Mouse (Mus musculus) NIH3T3 (cell line): Measurements from ENCODE around the gene Wdr73.
"Not testable (repeated sequence)": the region's sequence is repeated elsewhere in the genome, so short reads cannot be mapped to it uniquely, and the experiment has no call there.

Source experiments
- DNase-seq: peaks from one replicate; pipeline ENCODE4 v3.0.0-alpha.2; 2012; ENCODE audit warnings: low read depth

The Wdr73 gene

GRCm38 (mm10) chr7:80900944-80901501, at the start of gene Wdr73:
Wdr73 (minus strand) TSS chr7:80901269.
- DNase-seq = peak; percentile 94

DNA sequence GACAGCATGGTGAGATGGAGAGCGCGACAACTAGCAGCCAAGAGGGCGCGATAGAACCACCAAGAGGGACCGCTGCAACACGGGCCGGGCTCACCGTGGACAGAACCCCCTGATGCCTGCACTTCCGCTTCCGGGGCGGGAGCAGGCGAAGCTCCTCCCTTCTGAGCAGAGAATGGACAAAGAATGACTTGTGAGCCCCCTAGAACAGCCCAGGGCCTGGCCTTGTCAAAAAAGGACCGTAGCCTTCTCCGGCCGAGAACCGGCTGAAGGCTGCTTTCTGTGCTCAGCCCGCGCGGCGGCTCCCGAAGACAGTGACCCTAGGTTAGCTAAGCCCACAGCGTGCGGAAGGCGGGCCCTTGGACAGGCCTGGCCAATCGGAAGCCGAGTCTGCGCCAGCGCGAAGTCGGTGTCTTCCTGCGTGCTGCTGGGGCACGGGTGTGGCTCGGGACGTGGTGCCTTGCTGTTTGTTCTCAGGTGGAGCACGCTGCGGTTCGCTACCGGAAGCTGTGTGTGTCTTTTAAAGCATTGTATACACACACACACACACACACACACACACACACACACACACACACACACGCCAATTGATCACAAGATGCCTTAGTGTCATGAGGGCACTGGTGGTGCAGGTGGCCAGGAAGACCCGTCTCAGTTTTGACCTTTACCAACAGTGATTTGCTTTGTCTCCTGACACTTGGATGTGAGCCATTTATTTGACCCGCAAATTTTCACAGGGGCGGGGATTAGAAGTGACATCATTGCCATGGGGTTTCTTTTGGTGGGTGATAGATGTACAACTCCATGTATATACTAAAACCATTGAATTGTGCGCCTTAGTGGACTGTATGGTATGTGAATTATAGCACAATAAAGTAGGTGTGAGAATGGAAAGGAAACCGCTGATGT, 46.6 kb upstream of the Wdr73 start, which contains the start of gene Sec11a:
Sec11a (minus strand) TSS at position 336 of the 906 bp plus-strand sequence.
- peak; percentile 93 for DNase-seq

DNA sequence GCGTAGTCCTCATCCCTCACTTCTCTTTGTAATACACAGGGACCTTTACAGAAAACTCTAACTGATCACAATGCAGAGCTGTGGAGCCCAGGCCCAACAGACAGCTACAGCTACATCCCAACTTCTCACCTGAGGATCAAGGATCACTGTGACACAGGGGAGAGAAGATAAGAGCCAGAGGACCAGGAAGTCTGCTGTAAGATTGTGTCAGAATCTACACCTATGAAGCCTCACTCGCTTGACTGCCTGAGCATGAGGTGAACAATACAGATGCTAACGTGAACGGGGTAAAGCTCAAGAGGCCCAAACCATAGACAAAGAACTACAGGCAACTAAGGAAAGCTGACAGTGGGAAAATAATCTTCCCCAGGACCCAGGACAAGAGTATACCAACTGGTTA, 38.7 kb upstream of the Wdr73 start:
- DNase-seq = no peak

GRCm38 (mm10) chr7:80937304-80937666, 36.2 kb upstream of the Wdr73 start:
- DNase-seq = not testable (repeated sequence)

GRCm38 (mm10) chr7:80936617-80937303, 35.7 kb upstream of the Wdr73 start:
- not testable (repeated sequence) for DNase-seq

DNA sequence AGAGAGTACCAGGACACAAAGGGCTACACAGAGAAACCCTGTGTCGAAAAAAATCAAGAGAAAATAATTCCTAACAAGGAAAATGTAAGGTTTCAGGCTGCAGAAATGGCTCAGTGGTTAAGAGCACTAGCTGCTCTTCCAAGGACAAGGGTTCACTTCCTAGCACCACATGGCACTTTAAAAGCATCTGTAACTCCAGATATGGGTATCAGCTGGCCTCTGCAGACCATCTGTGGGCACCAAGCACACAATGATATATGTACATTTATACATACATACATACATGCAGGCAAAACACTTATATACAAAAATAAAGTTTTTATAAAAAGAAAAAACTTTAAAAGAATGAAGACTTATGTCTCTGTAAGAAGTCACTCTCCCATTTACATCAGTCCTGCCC, 34.8 kb upstream of the Wdr73 start:
- DNase-seq = no peak

DNA sequence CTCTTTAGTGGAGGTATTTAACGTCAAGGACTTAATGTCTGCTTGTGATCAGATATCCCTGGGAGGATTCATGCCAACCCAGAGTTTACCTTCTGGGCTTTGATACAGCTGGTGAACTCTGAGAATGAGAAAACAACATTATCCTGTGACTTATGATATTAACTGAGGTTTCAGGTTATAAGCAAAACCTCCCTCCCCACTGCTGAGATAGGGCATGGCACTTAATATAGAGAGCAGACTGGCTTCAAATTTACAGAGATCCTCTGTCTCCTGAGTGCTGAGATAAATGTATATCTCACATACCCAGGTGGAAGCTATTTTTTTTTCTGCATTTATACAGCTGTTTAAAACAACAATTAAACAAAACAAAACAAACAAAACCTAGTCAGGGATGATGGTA, 31.7 kb upstream of the Wdr73 start:
- DNase-seq = no peak

DNA sequence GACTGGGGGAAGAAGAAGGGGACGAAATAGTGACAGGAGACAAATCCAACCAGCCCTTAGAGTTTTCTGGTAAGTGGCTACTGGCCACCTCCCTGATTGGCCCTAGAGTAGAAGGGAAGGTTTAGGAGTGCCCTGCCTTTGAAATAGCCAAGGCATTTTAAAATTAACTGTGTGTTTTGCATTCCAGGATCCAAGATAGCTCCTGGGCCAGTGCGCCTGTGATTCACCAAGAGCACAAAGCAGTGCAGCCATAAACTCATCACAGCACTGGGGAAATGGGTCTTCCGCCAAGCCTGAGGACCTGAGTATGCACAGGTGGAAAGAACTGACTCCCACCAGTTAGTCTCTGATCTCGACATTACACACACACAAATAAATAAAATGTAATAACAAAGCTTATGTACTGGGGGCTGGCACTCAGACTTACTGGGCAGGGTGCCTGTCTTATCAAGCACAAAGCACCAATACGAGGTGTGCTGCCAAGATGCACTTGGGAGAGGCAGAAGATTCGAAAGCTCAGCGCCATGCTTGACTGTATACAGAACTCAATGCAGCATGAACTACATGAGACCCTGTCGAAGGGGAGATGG, 30.6 kb upstream of the Wdr73 start:
- DNase-seq = no peak

DNA sequence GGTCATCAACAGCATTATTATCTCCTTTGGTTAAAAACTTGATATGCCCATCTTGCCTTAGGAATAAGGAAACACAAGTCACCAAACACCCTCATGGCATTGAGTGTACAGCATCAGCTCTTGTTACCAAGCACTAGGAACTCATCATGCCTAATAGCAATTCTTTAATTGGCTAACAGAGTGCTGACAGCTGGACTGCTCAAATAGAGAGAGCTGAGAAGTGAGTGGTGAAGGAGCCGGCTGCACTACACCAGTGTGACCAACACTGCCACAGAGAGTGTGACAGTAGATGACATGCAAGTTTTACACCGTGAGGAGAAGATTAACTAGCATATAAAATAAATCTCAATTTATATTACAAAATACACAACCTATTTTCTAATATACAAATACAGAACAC, 22.1 kb upstream of the Wdr73 start:
- DNase-seq = no peak

DNA sequence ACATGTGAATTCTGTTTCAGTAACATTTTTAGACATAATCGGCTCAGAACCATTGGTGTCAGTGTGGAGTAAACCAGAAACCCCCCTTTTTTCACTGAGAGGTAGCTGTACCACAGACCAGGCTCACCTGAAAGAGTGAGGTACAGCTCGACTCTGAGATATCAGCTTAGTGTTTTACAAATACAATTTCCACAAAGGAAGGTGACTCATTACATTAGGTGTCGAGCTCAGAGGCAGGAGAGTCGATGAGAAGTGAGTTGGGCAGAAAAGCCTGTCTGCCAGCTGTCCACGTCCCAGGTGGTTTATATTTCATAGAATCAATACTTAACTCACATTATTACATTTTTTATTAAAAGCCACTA, 18.6 kb upstream of the Wdr73 start:
- DNase-seq = no peak

- no peak for DNase-seq
Observed at GRCm38 (mm10) chr7:80918982-80919646, 18.0 kb upstream of the Wdr73 start.

GRCm38 (mm10) chr7:80917916-80918465, 16.9 kb upstream of the Wdr73 start:
- no peak for DNase-seq

DNA sequence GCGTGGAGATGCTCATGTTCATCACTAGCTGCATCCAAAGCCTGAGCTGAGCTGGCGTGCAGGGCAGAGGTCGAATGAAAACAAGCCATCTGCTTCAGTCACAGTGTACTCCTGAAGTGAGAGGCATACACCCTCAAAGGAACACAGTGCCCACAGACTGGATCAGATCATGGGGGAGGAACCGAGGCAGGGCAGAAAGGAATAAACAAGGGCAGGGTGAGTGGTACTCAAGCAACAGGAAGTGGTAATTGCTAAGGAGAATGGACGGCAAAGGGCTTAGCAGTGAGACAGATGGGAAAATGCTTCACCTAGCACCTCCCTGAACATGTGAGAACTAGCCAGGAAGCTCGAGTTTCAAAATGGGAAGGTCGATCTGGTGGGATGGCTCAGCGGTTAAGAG, 11.4 kb upstream of the Wdr73 start:
- DNase-seq = no peak

- DNase-seq = no peak
Observed at GRCm38 (mm10) chr7:80911053-80911452, 10.0 kb upstream of the Wdr73 start.

DNA sequence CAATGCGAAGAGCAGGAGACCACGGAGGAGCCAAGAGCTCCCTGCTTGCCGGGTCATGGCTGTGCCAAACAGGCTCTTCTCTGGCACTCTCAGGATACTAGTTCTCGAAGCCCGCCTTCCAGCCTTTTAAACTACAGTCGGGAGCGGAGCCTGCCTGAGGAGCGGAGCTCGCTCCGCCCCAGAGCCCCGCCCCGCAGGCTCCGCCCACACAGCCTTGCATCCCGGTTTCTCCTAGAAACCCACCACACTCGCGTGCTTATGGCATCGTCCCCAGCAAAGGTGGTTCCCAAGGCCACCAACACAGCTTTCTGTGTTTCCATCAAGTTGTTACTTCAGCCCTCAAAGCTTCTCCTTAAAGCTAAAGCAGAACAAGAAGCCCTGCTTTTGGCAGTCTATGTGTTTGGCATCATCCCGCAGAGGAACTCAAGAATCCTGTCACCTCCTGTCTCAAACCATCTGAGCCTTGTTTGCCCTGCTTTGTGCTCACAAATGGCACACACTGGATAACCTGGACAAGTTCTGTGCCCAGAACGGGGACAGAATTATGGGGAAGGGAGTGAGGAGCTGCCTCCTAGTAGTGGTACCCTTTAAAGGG, 3.9 kb upstream of the Wdr73 start, which contains the start of gene Nmb:
Nmb (minus strand) TSS at position 156 of the 595 bp plus-strand sequence.
- peak; percentile 49 for DNase-seq

DNA sequence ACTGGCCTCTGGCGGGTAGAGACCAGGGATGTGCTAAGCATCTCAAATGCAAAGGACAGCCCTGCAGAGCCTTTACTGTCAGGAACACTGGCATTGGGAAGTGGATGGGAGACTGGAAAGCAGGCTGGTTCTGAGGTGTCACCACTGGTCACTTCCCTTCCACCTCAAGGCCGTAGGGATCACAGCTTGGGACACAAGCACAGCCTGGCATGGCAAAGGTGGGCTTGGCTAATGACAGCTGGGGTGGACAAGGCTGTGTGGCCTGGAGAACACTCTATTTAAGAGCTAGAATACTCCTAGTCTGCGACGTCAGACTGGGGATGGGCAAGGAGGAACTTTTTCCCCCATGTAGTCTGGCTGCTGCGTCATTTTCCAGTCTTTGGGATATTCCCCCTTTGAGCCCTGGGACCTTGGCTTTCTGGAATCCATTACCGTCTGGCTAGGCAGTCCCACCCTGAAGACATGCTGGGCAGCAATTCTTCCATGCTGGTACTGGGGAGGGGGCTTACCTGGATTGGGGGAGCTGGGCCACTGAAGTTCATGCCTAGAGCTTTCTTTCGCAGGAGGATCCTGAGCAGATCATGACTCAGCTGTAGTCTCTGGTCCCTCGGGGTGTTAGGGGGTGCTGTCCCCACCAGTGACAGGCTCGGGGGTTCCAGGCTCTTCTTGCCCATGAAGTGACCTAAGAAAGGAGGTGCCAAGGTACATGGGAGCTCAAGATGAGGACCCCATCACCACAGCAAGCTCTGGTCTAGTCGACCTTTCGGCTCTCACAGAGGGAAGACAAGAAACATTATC, 2.8 kb upstream of the Wdr73 start:
- no peak for DNase-seq

- peak; percentile 53 for DNase-seq
Observed at GRCm38 (mm10) chr7:80901541-80902274, 639 bp upstream of the Wdr73 start.

- DNase-seq = no peak
Observed at GRCm38 (mm10) chr7:80897721-80898120, 3.3 kb downstream of the Wdr73 start.

- no peak for DNase-seq
Observed at GRCm38 (mm10) chr7:80897134-80897533, 3.9 kb downstream of the Wdr73 start.
